Mouse (Mus musculus): ENCODE measurements at regions not wholly inside any gene's neighbourhood (a gene's known extent, or its start where the extent isn't known, plus 50 kb on each side); places are given as distances from the start of the nearest gene placed in this dataset.

- TF ChIP-seq POLR2A (IDR thresholded peaks at IDR 0.05; ENCODE audit: low read depth, low read length) = no peak
- no peak for TF ChIP-seq CTCF (IDR thresholded peaks at IDR 0.05; ENCODE audit: borderline replicate concordance, insufficient read depth, low read length)
These were observed 570.2 kb upstream of the Gm10306 start for GRCm38 (mm10) chr4:93986189-93986588.
